Mouse (Mus musculus) hindbrain, embryonic 16.5 days (tissue): Measurements from ENCODE around the gene Ugt1a9. TPM values are rescaled to one million over a fixed set of nuclear protein-coding genes. Genes with fewer than 3 reads are reported as not detected.
"Not testable (repeated sequence)": the region's sequence is repeated elsewhere in the genome, so short reads cannot be mapped to it uniquely, and the experiment has no call there.

Experiments
- ATAC-seq: fragments of 200-750 bp; cut with Nextera tagmentation; 2 replicates; pipeline ENCODE4 v1.8.0; 2017; ENCODE audit warnings: moderate TSS enrichment, moderate library complexity
- H3K27ac ChIP-seq: fragments of 300-500 bp; sonication (generic); 2 replicates; pipeline ENCODE4 v1.5.1; 2014; ENCODE audit warnings: low read depth, mild to moderate bottlenecking, control low read depth, low read length, moderate library complexity
- H3K27me3 ChIP-seq: fragments of 300-500 bp; sonication (generic); replicated peaks from 2 replicates; pipeline ENCODE4 v1.6.1; 2014; ENCODE audit warnings: low read length; ENCODE audit not compliant: control insufficient read depth, insufficient read depth
- H3K36me3 ChIP-seq: fragments of 300-500 bp; sonication (generic); 2 replicates; pipeline ENCODE4 v1.6.1; 2014; ENCODE audit warnings: mild to moderate bottlenecking, low read length, moderate library complexity, mixed read lengths; ENCODE audit not compliant: control insufficient read depth, insufficient read depth
- H3K4me1 ChIP-seq: fragments of 300-500 bp; sonication (generic); 2 replicates; pipeline ENCODE4 v1.6.1; 2014; ENCODE audit warnings: low read depth, low read length; ENCODE audit not compliant: control insufficient read depth, insufficient read depth
- H3K4me2 ChIP-seq: fragments of 300-500 bp; sonication (generic); 2 replicates; pipeline ENCODE4 v1.6.1; 2014; ENCODE audit warnings: mild to moderate bottlenecking, low read length, control low read depth, moderate library complexity
- H3K4me3 ChIP-seq: fragments of 300-500 bp; sonication (generic); 2 replicates; pipeline ENCODE4 v1.5.1; 2014; ENCODE audit warnings: mild to moderate bottlenecking, low read length, control low read depth, moderate library complexity
- H3K9ac ChIP-seq: fragments of 300-500 bp; sonication (generic); 2 replicates; pipeline ENCODE4 v1.6.1; 2014; ENCODE audit warnings: low read depth, mild to moderate bottlenecking, control low read depth, low read length, moderate library complexity
- H3K9me3 ChIP-seq: fragments of 300-500 bp; sonication (generic); 2 replicates; pipeline ENCODE4 v1.6.1; 2014; ENCODE audit warnings: mild to moderate bottlenecking, low read length, moderate library complexity; ENCODE audit not compliant: control insufficient read depth
- WGBS: fragments of 180-500 bp; shearing (Covaris S2); extraction: QIAGEN DNeasy Blood & Tissue Kit; methylation state at CpG from one replicate; pipeline ENCODE4 v1.1.7; 2014; 5-methylcytosine and 5-hydroxymethylcytosine counted together
- polyA plus RNA-seq: library from polyadenylated mRNA; unstranded; fragments of >200 nt; fragmentation: Nextera tagmentation; extraction: Ambion mirVana; gene quantifications from 2 replicates; pipeline ENCODE4 v1.2.1, GENCODE M21; 2015

Gene Ugt1a9
- polyA plus RNA-seq, 1 experiment from 2014 or later = not detected

GRCm38 (mm10) chr1:88077128-88077527 is 6.5 kb downstream of the Ugt1a9 start:
- Histone ChIP-seq H3K4me2 (no peak overlapping the region), H3K4me1 (no peaks in the 10 kb centered on the region), H3K4me3 (no peak overlapping the region), H3K36me3 (no peaks in the 10 kb centered on the region), H3K27me3 (no peaks in the 10 kb centered on the region), H3K9ac (no peak overlapping the region), H3K27ac (no peak overlapping the region), H3K9me3 (no peaks in the 10 kb centered on the region)
- WGBS = 83% methylated on average over 1 of the region's 1 CpGs
- ATAC-seq = no peak

GRCm38 (mm10) chr1:88081670-88082069 is 11.1 kb downstream of the Ugt1a9 start:
- Histone ChIP-seq H3K9ac (no peak overlapping the region), H3K27me3 (no peaks in the 10 kb centered on the region), H3K4me1 (no peaks in the 10 kb centered on the region), H3K36me3 (no peaks in the 10 kb centered on the region), H3K4me3 (no peak overlapping the region), H3K9me3 (no peaks in the 10 kb centered on the region), H3K27ac (no peak overlapping the region), H3K4me2 (no peak overlapping the region)
- no peak for ATAC-seq
- 100% methylated on average over 1 of the region's 1 CpGs for WGBS

GRCm38 (mm10) chr1:88086125-88086524 is 15.5 kb downstream of the Ugt1a9 start:
- H3K27me3 ChIP-seq = no peaks in the 10 kb centered on the region
- H3K36me3 ChIP-seq = no peaks in the 10 kb centered on the region
- no peak overlapping the region for H3K4me3 ChIP-seq
- no peak overlapping the region for H3K4me2 ChIP-seq
- H3K27ac ChIP-seq = no peak overlapping the region
- no peaks in the 10 kb centered on the region for H3K4me1 ChIP-seq
- 88% methylated on average over 1 of the region's 1 CpGs for WGBS
- H3K9ac ChIP-seq = no peak overlapping the region
- no peaks in the 10 kb centered on the region for H3K9me3 ChIP-seq
- ATAC-seq = no peak

GRCm38 (mm10) chr1:88087513-88087912 is 16.9 kb downstream of the Ugt1a9 start, which contains the start of gene Ugt1a8:
Ugt1a8 (plus strand) TSS chr1:88087813.
- H3K4me3 ChIP-seq = no peak within 1 kb of the TSS
- no peaks in the 10 kb centered on the region for H3K4me1 ChIP-seq
- no peak within 1 kb of the TSS for H3K9ac ChIP-seq
- 73% methylated on average over 3 of the region's 3 CpGs for WGBS
- no peak for ATAC-seq
- no peaks in the 10 kb centered on the region for H3K36me3 ChIP-seq
- H3K27me3 ChIP-seq = no peaks in the 10 kb centered on the region
- H3K27ac ChIP-seq = no peak within 1 kb of the TSS
- H3K4me2 ChIP-seq = no peak within 1 kb of the TSS
- H3K9me3 ChIP-seq = no peaks in the 10 kb centered on the region

- H3K4me1 ChIP-seq = no peaks in the 10 kb centered on the region
Observed at GRCm38 (mm10) chr1:88092341-88092740, 21.7 kb downstream of the Ugt1a9 start.

GRCm38 (mm10) chr1:88094270-88094676 is 23.7 kb downstream of the Ugt1a9 start:
- not testable (repeated sequence) for H3K4me2 ChIP-seq, H3K36me3 ChIP-seq, H3K4me3 ChIP-seq, ATAC-seq, H3K27ac ChIP-seq, H3K4me1 ChIP-seq, H3K9me3 ChIP-seq, H3K27me3 ChIP-seq, H3K9ac ChIP-seq
- WGBS = 79% methylated on average over 3 of the region's 3 CpGs

More at GRCm38 (mm10) chr1:88092341-88092740, 21.7 kb downstream of the Ugt1a9 start:
- Histone ChIP-seq H3K4me3 (no peak overlapping the region), H3K9me3 (no peaks in the 10 kb centered on the region), H3K27me3 (no peaks in the 10 kb centered on the region), H3K27ac (no peak overlapping the region), H3K4me2 (no peak overlapping the region), H3K9ac (no peak overlapping the region), H3K36me3 (no peaks in the 10 kb centered on the region)
- ATAC-seq = no peak

- 77% methylated on average over 10 of the region's 10 CpGs for WGBS
Observed at GRCm38 (mm10) chr1:88094941-88095492, 24.4 kb downstream of the Ugt1a9 start, which contains the start of gene Ugt1a7c. Ugt1a7c (plus strand) TSS chr1:88095062.

GRCm38 (mm10) chr1:88098546-88098945 is 27.9 kb downstream of the Ugt1a9 start:
- not testable (repeated sequence) for ATAC-seq, H3K4me1 ChIP-seq, H3K9me3 ChIP-seq, H3K4me2 ChIP-seq, H3K4me3 ChIP-seq, H3K36me3 ChIP-seq, H3K27me3 ChIP-seq, H3K9ac ChIP-seq, H3K27ac ChIP-seq
- WGBS = 87% methylated on average over 3 of the region's 3 CpGs

More at GRCm38 (mm10) chr1:88094941-88095492, 24.4 kb downstream of the Ugt1a9 start, which contains the start of gene Ugt1a7c:
- Histone ChIP-seq H3K4me2 (no peak within 1 kb of the TSS), H3K27me3 (no peaks in the 10 kb centered on the region), H3K9me3 (no peaks in the 10 kb centered on the region), H3K4me1 (no peaks in the 10 kb centered on the region), H3K4me3 (no peak within 1 kb of the TSS), H3K9ac (no peak within 1 kb of the TSS), H3K36me3 (no peaks in the 10 kb centered on the region), H3K27ac (no peak within 1 kb of the TSS)
- no peak for ATAC-seq

- H3K9me3 ChIP-seq, H3K27me3 ChIP-seq, H3K27ac ChIP-seq, H3K4me3 ChIP-seq, H3K4me2 ChIP-seq, H3K4me1 ChIP-seq, H3K36me3 ChIP-seq, H3K9ac ChIP-seq, ATAC-seq: not testable (repeated sequence)
- 70% methylated on average over 2 of the region's 2 CpGs for WGBS
Observed at GRCm38 (mm10) chr1:88099691-88100090, 29.1 kb downstream of the Ugt1a9 start.
